Mouse (Mus musculus) neural tube, embryonic 12.5 days (tissue): ENCODE measurements at regions not wholly inside any gene's neighbourhood (a gene's known extent, or its start where the extent isn't known, plus 50 kb on each side); places are given as distances from the start of the nearest gene placed in this dataset.

ENCODE experiments used
- ATAC-seq: fragments of 200-750 bp; cut with Nextera tagmentation; 2 replicates; pipeline ENCODE4 v1.8.0; 2017; ENCODE audit warnings: low read depth, mild to moderate bottlenecking, moderate TSS enrichment, moderate library complexity; ENCODE audit not compliant: low FRiP score
- H3K27ac ChIP-seq: fragments of 300-500 bp; sonication (generic); 2 replicates; pipeline ENCODE4 v1.5.1; 2016
- H3K27me3 ChIP-seq: fragments of 300-500 bp; sonication (generic); replicated peaks from 2 replicates; pipeline ENCODE4 v1.6.1; 2016; ENCODE audit warnings: mild to moderate bottlenecking
- H3K36me3 ChIP-seq: fragments of 300-500 bp; sonication (generic); 2 replicates; pipeline ENCODE4 v1.6.1; 2016; ENCODE audit warnings: mild to moderate bottlenecking
- H3K4me1 ChIP-seq: fragments of 300-500 bp; sonication (generic); 2 replicates; pipeline ENCODE4 v1.6.1; 2016
- H3K4me2 ChIP-seq: fragments of 300-500 bp; sonication (generic); replicated peaks from 2 replicates; pipeline ENCODE4 v1.6.1; 2016; ENCODE audit warnings: mild to moderate bottlenecking
- H3K4me3 ChIP-seq: fragments of 300-500 bp; sonication (generic); 2 replicates; pipeline ENCODE4 v1.5.1; 2016
- H3K9ac ChIP-seq: fragments of 300-500 bp; sonication (generic); 2 replicates; pipeline ENCODE4 v1.6.1; 2016; ENCODE audit warnings: mild to moderate bottlenecking
- H3K9me3 ChIP-seq: fragments of 300-500 bp; sonication (generic); 2 replicates; pipeline ENCODE4 v1.6.1; 2016; ENCODE audit warnings: mild to moderate bottlenecking
- WGBS: fragments of 180-500 bp; shearing (Covaris S2); methylation state at CpG from one replicate; pipeline ENCODE4 v1.1.7; 2016; 5-methylcytosine and 5-hydroxymethylcytosine counted together

DNA sequence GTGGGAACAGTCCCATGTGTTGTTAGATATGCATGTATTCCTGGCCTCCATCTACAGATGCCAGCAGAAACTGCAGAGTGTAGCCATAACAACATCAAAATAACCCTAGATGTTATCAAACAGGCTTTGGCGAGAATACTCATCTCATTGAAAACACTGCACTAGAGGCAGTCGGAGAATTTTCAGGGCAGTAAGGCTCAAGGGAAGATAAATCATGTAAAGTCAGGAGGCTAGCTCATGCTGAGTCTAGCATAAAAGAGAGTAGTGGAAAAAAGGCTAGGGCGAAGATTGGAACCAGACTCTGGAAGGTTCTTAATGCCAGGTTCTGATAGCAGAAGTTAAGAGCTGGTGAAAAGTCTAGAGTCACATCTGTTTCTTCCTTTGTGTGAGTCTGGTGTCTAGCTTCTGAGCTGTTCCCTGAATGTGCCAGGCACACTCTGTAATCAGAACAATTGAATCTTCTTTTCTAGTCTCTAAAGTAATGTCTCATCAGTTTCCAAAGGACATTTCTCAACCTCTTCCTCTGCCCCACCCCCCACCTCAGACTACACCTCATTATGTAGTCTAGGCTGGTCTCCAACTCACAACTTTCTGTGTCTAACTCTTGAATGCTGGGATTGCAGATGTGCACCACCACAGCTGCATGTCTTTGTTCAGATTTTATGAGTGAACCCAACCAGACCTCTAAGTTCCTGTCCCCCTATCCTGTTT, 62.5 kb upstream of the Sgcd start:
- H3K9ac ChIP-seq: no peak overlapping the region
- WGBS: 72% methylated on average over 3 of the region's 3 CpGs
- H3K4me1 ChIP-seq: no peaks in the 10 kb centered on the region
- ATAC-seq: no peak
- H3K4me2 ChIP-seq: no peak overlapping the region
- H3K4me3 ChIP-seq: no peak overlapping the region
- no peak overlapping the region for H3K27ac ChIP-seq
- H3K27me3 ChIP-seq: no peaks in the 10 kb centered on the region
- no peaks in the 10 kb centered on the region for H3K9me3 ChIP-seq
- no peaks in the 10 kb centered on the region for H3K36me3 ChIP-seq

GRCm38 (mm10) chr11:48048311-48048710, 59.5 kb upstream of the Sgcd start:
- no peaks in the 10 kb centered on the region for H3K36me3 ChIP-seq
- H3K4me1 ChIP-seq: no peaks in the 10 kb centered on the region
- ATAC-seq: no peak
- H3K9ac ChIP-seq: no peak overlapping the region
- H3K4me2 ChIP-seq: no peak overlapping the region
- no peak overlapping the region for H3K4me3 ChIP-seq
- H3K27ac ChIP-seq: no peak overlapping the region
- H3K27me3 ChIP-seq: no peaks in the 10 kb centered on the region
- WGBS: 84% methylated on average over 1 of the region's 1 CpGs
- no peaks in the 10 kb centered on the region for H3K9me3 ChIP-seq
